Mouse (Mus musculus) brain, embryonic 18.5 days (tissue): ENCODE data around the gene Ppm1h.

Experiments
- DNase-seq: peaks from one replicate; pipeline ENCODE4 v3.0.0-alpha.2; 2012; ENCODE audit warnings: low read depth, low spot score

The Ppm1h gene

DNA sequence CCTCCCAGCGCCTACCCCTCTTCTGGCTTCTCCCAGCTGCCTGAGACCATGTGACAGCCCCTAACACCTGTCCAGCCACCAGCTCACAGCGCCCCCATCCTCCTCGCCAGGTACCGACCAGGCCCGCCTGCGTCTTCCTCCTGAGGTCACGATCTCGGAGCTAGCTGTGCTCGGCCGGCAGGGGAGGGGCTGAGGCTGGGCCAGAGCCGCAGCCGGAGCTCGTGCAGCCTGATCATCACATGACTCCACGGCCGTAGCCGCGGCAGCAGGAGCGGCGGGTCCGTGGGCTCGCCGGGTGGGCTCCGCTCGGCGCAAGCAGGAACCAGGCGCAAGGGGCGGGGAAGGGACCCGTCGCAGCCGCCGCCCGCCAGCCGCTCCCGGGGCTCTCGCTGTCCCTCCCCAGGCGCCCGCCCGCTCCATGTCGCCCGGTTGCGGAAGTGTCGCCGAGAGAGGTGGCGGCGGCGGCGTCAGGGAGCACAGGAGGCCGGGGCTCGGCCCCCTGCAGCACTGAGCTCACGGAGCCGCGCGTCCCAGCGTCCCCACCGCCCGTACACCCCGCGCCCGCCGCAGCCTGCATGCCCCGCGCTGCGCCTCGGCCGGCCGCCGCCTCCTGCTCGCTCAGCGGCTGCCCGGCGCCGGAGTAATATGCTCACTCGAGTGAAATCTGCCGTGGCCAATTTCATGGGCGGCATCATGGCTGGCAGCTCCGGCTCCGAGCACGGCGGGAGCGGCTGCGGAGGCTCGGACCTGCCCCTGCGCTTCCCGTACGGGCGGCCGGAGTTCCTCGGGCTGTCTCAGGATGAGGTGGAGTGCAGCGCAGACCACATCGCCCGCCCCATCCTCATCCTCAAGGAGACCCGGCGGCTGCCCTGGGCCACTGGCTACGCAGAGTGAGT lies at the start of gene Ppm1h:
Gene Ppm1h, plus strand, starts transcription at position 222 of the 896 bp plus-strand sequence.
- DNase-seq: no peak

DNA sequence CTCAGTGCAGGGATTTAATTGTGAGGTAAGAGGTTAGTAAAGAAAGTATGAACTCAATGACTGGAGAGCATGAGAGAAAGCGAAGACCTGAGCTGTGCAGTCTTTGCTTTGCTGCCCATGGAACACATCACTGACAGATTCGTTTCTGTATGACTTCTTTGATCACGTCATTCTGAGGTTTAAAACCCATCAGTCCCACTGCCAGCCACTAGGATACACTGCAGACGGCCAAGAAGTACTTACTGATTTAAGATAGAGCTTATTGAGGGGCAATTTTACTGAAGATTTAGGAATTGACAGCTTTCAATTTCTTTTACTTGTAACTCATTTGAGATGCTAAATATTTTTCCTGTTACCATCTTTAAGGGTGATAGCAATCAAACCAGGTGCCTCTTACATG lies 49.6 kb upstream of the Ppm1h start:
- no peak for DNase-seq

DNA sequence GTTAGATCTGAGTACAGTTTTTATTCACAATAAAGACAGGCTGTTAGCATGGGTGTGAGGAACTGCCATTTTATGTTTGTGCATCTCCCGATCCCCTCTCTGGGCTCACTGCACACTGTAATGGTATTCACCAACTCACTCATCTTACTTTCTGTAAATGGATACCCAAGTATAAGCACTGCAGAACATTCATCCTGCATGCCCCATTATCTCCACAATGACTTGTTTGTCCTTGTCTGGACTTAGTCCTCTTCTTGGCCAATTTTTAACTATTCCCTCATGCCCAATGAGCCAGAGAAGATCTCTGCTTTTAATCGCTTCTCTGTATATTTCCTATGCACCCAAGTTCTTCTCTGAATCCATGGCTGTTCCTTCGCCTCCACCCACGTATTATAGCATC lies 38.7 kb upstream of the Ppm1h start:
- no peak for DNase-seq

- DNase-seq: no peak
Observed at GRCm38 (mm10) chr10:122641263-122641795, 37.2 kb upstream of the Ppm1h start.

DNA sequence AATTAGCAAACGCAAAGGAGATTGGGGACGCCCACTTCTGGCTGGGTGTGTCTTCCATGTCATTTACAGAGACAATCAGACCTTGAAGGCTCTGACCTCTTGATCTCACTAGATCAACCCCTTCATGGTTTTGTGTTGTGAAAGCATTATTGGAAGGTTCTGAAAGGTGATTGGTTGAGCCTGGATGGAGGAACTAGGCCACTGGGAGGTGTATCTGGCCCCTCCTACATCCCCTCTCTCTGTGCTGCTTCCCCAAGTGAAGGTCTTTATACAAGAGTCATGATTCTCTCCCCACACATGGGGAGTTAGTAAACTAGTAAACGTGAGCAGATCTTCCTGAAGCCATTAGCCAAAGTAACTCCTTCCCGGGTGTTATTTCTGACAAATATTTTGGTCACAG lies 36.4 kb upstream of the Ppm1h start:
- no peak for DNase-seq

- no peak for DNase-seq
Observed at GRCm38 (mm10) chr10:122651932-122652331, 26.6 kb upstream of the Ppm1h start.

DNA sequence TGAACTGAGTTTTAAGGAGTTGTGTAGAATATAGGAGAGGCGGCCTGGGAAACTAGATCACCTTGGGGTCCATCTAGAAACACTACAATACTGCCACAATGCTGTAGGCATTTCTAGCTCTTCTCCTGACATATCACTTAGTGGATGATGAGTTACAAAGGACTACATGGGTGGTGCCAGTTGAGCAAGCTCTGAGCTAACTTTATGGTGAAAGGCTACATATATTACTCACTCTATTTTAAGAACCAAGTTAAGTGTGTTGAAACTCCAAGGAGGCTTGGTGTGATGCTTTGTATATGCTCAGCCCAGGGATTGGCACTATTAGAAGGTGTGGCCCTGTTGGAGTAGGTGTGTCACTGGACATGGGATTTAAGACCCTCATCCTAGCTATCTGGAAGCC lies 26.0 kb upstream of the Ppm1h start:
- DNase-seq: no peak

GRCm38 (mm10) chr10:122665652-122666051 lies 12.9 kb upstream of the Ppm1h start:
- DNase-seq: no peak

DNA sequence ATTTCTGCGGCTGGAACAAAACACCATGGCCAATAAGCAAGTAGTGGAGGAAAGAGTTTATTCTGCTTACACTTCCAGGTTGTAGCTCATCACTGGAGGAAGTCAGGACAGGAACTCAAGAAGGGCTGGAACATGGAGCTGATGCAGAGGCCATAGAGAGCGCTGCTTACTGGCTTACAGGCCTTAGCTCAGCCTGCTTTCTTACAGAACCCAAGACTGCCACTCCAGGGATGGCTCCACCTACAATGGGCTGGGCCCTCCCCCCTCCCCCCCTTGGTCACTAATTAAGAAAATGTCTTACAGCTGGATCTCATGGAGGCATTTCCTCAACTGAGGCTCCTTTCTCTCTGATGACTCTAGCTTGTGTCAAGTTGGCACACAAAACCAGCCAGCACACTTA lies 7.3 kb upstream of the Ppm1h start:
- DNase-seq: no peak

GRCm38 (mm10) chr10:122672044-122672443 lies 6.5 kb upstream of the Ppm1h start:
- DNase-seq: no peak

- no peak for DNase-seq
Observed at GRCm38 (mm10) chr10:122679437-122680045, 979 bp downstream of the Ppm1h start.

DNA sequence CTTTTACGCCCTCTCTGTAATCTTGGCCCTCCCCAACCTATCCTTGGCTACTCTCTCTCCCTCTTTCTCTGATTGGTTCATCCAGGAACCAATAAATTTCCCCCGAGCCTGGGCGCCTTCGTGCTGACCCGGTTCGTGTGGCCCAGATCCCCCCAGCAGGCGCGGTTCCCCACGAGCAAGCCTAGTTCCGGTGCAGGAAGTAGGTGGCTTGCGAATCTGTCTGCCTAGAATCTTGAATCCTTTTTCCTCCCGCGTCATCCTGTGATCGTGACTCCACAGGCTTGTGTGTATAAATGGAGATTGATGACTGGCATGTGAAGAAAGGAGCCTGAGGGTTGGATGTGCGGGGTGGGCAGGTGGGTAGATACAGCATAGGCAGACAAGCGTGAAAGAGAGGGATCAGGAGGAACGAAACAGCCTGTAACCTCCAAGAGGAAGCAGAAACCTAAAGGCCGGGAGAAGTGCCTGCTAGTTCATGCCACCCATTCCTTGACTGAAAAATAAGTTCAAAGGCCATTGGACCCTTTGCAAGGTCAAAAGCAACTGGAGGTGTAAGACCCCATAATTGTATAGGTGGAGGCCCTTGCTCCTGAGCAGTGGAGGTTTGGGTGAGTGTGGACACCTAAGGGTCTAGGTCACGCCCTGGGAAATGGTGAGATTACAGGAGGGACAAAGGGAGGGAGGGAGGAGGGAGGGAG lies 2.0 kb downstream of the Ppm1h start:
- no peak for DNase-seq

DNA sequence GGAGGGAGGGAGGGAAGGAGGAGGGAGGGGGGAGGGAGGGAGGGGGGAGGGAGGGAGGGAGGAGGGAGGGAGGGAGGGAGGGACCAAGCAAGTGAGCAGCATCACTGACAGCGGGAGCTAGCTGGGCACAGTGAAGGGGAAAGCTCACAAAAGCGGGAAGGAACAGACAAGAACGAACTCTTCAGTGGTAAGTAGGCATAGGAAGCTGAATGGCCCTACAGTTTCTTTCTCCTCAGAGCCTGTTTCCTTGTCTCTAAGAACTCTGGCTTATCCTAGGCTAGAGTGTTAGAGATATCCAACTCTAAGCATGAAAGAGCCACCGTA lies 2.5 kb downstream of the Ppm1h start:
- DNase-seq: no peak

DNA sequence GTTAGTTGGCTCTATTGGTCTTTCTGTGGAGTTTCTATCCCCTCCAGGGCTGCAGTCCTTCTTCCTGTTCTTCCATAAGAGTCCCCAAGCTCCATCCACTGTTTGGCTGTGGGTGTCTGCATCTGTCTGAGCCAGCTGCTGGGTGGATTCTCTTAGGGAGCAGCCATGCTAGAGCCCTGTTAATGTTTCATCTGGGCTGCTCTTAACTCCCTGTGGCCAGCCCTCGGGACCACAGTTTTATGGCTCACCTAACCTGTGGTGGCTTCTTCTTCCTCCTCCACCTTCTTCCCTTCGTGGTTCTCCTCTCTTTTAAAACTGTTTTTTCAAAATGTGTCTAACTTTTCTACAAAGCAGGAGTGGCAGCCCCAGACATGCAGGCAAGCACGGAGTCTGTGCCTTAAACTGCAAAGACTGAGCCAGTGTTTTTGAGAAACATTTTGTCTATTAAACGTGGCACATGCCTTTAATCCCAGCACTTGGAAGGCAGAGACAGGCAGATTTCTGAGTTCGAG lies 5.3 kb downstream of the Ppm1h start:
- DNase-seq: no peak

GRCm38 (mm10) chr10:122685297-122685696 lies 6.7 kb downstream of the Ppm1h start:
- no peak for DNase-seq

DNA sequence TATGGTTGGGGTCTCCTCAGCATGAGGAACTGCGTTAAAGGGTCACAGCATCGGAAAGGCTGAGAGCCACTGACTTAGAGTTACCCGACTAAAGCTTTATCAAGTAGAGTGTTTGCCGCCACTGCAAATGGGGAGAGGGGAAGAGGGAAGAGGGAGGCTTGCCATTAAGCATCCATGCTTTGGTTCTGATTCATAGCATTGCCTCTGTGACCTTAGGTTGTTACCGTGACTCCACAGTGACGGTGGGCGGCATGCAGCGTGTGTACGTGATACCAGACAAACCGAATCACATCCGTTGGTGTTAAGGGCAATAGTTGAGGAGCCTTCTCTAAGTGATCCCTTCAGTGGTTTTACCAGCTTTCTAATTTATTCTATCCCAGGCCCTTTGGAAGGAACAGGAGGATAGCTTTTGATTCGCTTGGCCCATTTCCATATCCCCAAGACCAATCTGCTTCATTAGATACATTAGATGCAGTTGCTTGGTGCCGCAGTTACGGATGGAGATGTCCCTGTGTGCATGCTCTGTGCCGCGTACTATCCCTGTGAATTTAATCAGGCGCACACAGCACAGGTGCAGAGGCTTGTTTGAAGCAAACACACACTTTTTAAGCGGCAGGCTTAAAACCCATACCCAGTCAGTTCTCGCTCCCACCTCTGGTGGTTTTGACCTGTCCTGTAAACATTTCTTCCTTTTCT lies 7.4 kb downstream of the Ppm1h start:
- DNase-seq: no peak

DNA sequence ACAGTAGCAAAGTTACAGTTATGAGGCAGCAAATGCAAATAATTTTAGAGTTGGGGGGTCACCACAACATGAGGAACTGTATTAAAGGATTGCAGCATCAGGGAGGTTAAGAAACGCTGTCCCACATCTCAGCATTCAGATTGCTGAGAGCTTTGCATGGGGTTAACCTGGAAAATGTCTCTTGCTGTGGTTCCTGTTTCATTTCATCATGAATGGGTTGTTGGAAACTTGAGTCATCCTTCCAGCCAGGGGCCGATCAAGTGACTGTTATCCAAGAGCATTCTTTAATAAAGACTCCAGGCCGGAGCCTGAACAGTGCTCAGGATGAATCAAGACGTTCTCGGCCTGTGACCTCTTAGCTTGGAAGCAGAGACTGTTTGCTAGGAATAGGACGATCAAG lies 12.1 kb downstream of the Ppm1h start:
- no peak for DNase-seq

DNA sequence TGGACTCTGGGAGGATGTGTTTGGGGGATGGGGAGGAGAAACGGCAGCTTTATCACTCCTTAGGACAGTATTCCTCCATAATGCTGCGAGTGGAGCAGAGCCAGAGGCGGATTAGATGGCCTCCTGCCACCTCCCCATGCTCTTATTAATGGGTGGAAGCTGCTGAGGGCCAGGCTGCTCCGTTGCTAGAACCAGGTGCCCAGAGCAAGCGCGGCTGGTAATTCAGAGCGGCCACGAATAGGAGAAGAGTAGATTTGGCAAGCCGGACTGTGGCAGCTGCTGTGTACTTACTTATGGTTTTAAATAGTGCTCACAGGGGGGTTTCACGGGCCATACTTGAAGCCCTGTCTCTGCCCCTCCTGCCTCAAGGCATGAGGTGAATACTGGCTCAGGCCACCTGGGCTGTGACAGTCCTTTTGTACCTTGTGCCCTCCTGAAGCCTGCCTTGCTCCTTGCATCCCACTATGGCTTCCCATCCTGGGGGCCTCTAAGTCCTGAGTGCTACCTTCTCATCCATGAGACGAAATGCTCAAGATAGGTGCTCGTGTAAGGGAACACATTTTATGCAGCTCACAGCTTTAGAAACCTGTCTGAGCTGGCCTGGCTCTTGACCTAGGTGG lies 14.7 kb downstream of the Ppm1h start:
- DNase-seq: no peak

- DNase-seq: no peak
Observed at GRCm38 (mm10) chr10:122693911-122694618, 15.5 kb downstream of the Ppm1h start.

DNA sequence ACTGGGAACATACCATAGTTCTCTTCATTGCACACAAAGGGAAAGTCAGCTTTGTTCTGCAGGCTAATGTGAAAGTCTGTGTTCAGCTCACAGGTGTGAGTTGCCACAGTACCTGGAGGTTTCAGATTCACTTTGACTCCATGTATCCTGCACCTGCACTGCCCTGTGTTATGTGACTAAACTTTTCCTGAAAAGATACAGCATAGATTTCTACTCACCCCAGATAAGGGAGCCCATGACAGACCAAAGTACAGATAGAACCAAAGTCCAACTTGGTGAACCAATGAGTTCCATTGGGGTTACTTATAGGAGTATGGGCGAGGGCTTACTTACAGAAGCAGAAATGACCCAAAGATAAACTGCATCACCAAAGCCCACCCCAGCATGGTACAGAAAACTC lies 17.8 kb downstream of the Ppm1h start:
- no peak for DNase-seq

DNA sequence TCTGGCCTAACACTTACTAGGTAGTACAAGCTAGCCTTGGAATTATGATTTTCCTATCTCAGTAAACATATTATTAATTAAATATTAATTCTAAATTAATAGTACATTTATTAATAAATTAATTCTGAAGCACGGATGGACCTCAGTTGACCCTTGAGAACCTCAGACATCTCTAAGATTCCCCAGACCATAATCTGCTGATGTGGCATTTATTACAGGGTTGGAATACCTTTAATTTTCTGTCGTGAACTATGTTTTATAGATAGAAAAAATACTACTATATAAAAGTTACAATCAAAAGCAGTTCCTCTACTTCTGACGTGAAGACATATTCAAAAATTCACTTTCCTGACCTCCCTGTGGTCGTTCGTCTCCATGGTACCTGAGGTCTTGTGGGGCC lies 19.8 kb downstream of the Ppm1h start:
- DNase-seq: no peak
